Mouse (Mus musculus): ENCODE results near the gene Brd3os. TPM values are rescaled to one million over a fixed set of nuclear protein-coding genes. Genes with fewer than 3 reads are reported as not detected.

Brd3os gene
- 0.38 TPM for polyA plus RNA-seq (2017; shearing (Covaris generic))

GRCm38 (mm10) chr2:27441767-27442707 lies at the start of gene Brd3os:
Gene Brd3os, plus strand, starts transcription at chr2:27442324.

GRCm38 (mm10) chr2:27426855-27427457 lies 15.2 kb upstream of the Brd3os start, which contains the start of gene Vav2:
Gene Vav2, minus strand, starts transcription at chr2:27427033.

Other genes starting within 250 kb of the Brd3os start
- 4.0 TPM for gene Sardh, start 194.0 kb upstream of the Brd3os start, polyA plus RNA-seq (2017; shearing (Covaris generic))
- 6.4 TPM for gene Vav2, start 15.3 kb upstream of the Brd3os start, polyA plus RNA-seq (2017; shearing (Covaris generic))
- gene Brd3, start 65.3 kb downstream of the Brd3os start, polyA plus RNA-seq (2017; shearing (Covaris generic)): 60.6 TPM
- 24.0 TPM for gene Wdr5, start 72.8 kb downstream of the Brd3os start, polyA plus RNA-seq (2017; shearing (Covaris generic))
- gene Rxra, start 234.1 kb downstream of the Brd3os start, polyA plus RNA-seq (2017; shearing (Covaris generic)): 4.2 TPM

All from CD4-positive, CD25-positive, alpha-beta regulatory T cell, adult 9 weeks (primary cell).